Mouse (Mus musculus) myocyte (in vitro differentiated cells): ENCODE measurements around the gene Ramp2.

ENCODE experiments used
- E2F4 ChIP-seq: IDR thresholded peaks from one replicate; pipeline ENCODE4 v1.6.1; 2011; ENCODE audit warnings: mild to moderate bottlenecking, control low read depth, moderate library complexity; ENCODE audit not compliant: insufficient read depth
- MAX ChIP-seq: IDR thresholded peaks from one replicate; pipeline ENCODE4 v1.6.1; 2011; ENCODE audit warnings: low read depth, mild to moderate bottlenecking, control low read depth
- MYOD1 ChIP-seq, 3 experiments: IDR thresholded peaks; one replicate each; pipeline ENCODE4 v1.6.1; 2011; ENCODE audit warnings: control low read depth in 2 of 3, low read depth in 2 of 3, mild to moderate bottlenecking in 2 of 3, moderate library complexity in 1 of 3; ENCODE audit not compliant: insufficient read length in 2 of 3, control insufficient read depth in 1 of 3
- POLR2A ChIP-seq: IDR thresholded peaks from one replicate; pipeline ENCODE4 v1.6.1; 2011; ENCODE audit warnings: low read depth, mild to moderate bottlenecking, control low read depth, moderate library complexity; ENCODE audit not compliant: insufficient read length
- POLR2AphosphoS2 ChIP-seq: IDR thresholded peaks from one replicate; pipeline ENCODE4 v1.6.1; 2011; ENCODE audit warnings: low read depth, control low read depth; ENCODE audit not compliant: insufficient read length
- REST ChIP-seq: IDR thresholded peaks from one replicate; pipeline ENCODE4 v1.6.1; 2011; ENCODE audit warnings: mild to moderate bottlenecking, control low read depth, moderate library complexity; ENCODE audit not compliant: insufficient read depth, insufficient read length
- SRF ChIP-seq: IDR thresholded peaks from one replicate; pipeline ENCODE4 v1.6.1; 2011; ENCODE audit warnings: low read depth; ENCODE audit not compliant: control insufficient read depth, insufficient read length
- TCF12 ChIP-seq: IDR thresholded peaks from one replicate; pipeline ENCODE4 v1.6.1; 2011; ENCODE audit warnings: mild to moderate bottlenecking, control low read depth; ENCODE audit not compliant: poor library complexity, insufficient read depth, severe bottlenecking
- TCF3 ChIP-seq: IDR thresholded peaks from one replicate; pipeline ENCODE4 v1.6.1; 2011; ENCODE audit warnings: low read depth, control low read depth; ENCODE audit not compliant: insufficient read length
- USF1 ChIP-seq: IDR thresholded peaks from one replicate; pipeline ENCODE4 v1.6.1; 2011; ENCODE audit warnings: low read depth, mild to moderate bottlenecking, control low read depth, moderate library complexity

GRCm38 (mm10) chr11:101302004-101302798 lies 56.4 kb downstream of the Ramp2 start, which contains the start of gene Becn1:
- TF ChIP-seq MAX = no peak
- no peak for TF ChIP-seq USF1
- TF ChIP-seq POLR2A = peak; percentile 73
- TF ChIP-seq TCF12 = no peak
- TF ChIP-seq MYOD1 (IDR thresholded peaks at IDR 0.05; ENCODE audit: control insufficient read depth in 1 of 3, insufficient read length in 2 of 3, low read depth in 2 of 3) = peak in 2 of 3 experiments; percentile 65 to 82
- TF ChIP-seq REST = no peak
- no peak for TF ChIP-seq E2F4
- peak; percentile 77 for TF ChIP-seq POLR2AphosphoS2
- TF ChIP-seq TCF3 = no peak
- no peak for TF ChIP-seq SRF
